Mouse (Mus musculus): ENCODE results near the gene Srr. TPM values are rescaled to one million over a fixed set of nuclear protein-coding genes. Genes with fewer than 3 reads are reported as not detected.
A peak's percentile ranks its signal among the peaks of the same experiment; 100 is the strongest.

The Srr gene
- total RNA-seq (2014; rRNA removed) (31.0 and 41.8 TPM in 2 replicates), polyA plus RNA-seq (2015; fragmentation: Nextera tagmentation; extraction: Ambion mirVana) (32.9 and 36.4 TPM in 2 replicates)

- Histone ChIP-seq H3K27me3 (ENCODE audit: insufficient read depth, low read length) (no peaks in the 10 kb centered on the region), H3K4me2 (ENCODE audit: low read depth, low read length) (peak within 1 kb of the TSS; percentile 77), H3K9me3 (ENCODE audit: low read length) (no peaks in the 10 kb centered on the region), H3K4me3 (ENCODE audit: low read length) (peak within 1 kb of the TSS; percentile 96), H3K4me1 (ENCODE audit: insufficient read depth, low read length) (peaks cover 11% of the 10 kb centered on the region), H3K9ac (replicated peaks; ENCODE audit: low read length) (peak within 1 kb of the TSS; percentile 93), H3K36me3 (ENCODE audit: insufficient read depth, low read length) (no peaks in the 10 kb centered on the region), H3K27ac (peak within 1 kb of the TSS; percentile 96)
- no peak for TF ChIP-seq CTCF (IDR thresholded peaks at IDR 0.05; ENCODE audit: low read depth)
- ATAC-seq = peak; percentile 96
- under 1% methylated on average over 62 of the region's 88 CpGs for WGBS
- DNase-seq (ENCODE audit: low spot score) = peak; percentile 98
These were observed at the start of gene Srr, which contains the start of gene Smg6 for GRCm38 (mm10) chr11:74925577-74926387. TSS of gene Srr (minus strand) at chr11:74925948. TSS of gene Smg6 (plus strand) at chr11:74925823.

- H3K36me3 ChIP-seq (ENCODE audit: insufficient read depth, low read length) = no peaks in the 10 kb centered on the region
- H3K27ac ChIP-seq = no peak overlapping the region
- H3K9me3 ChIP-seq (ENCODE audit: low read length) = no peaks in the 10 kb centered on the region
- DNase-seq (ENCODE audit: low spot score) = no peak
- no peak for TF ChIP-seq CTCF (IDR thresholded peaks at IDR 0.05; ENCODE audit: low read depth)
- no peaks in the 10 kb centered on the region for H3K4me1 ChIP-seq (ENCODE audit: insufficient read depth, low read length)
- no peaks in the 10 kb centered on the region for H3K27me3 ChIP-seq (ENCODE audit: insufficient read depth, low read length)
- no peak for ATAC-seq
- H3K4me3 ChIP-seq (ENCODE audit: low read length) = no peak overlapping the region
- H3K9ac ChIP-seq (replicated peaks; ENCODE audit: low read length) = no peak overlapping the region
- H3K4me2 ChIP-seq (ENCODE audit: low read depth, low read length) = no peak overlapping the region
These were observed 48.9 kb upstream of the Srr start for GRCm38 (mm10) chr11:74974615-74975014.

- H3K27me3 ChIP-seq (ENCODE audit: insufficient read depth, low read length) = no peaks in the 10 kb centered on the region
- H3K36me3 ChIP-seq (ENCODE audit: insufficient read depth, low read length) = no peaks in the 10 kb centered on the region
- no peak overlapping the region for H3K4me3 ChIP-seq (ENCODE audit: low read length)
- TF ChIP-seq CTCF (IDR thresholded peaks at IDR 0.05; ENCODE audit: low read depth) = no peak
- DNase-seq (ENCODE audit: low spot score) (no peak), ATAC-seq (no peak)
- 74% methylated on average over 7 of the region's 7 CpGs for WGBS
- no peaks in the 10 kb centered on the region for H3K4me1 ChIP-seq (ENCODE audit: insufficient read depth, low read length)
- no peaks in the 10 kb centered on the region for H3K9me3 ChIP-seq (ENCODE audit: low read length)
- H3K27ac ChIP-seq = no peak overlapping the region
- H3K9ac ChIP-seq (replicated peaks; ENCODE audit: low read length) = no peak overlapping the region
- H3K4me2 ChIP-seq (ENCODE audit: low read depth, low read length) = no peak overlapping the region
These were observed 47.8 kb upstream of the Srr start for GRCm38 (mm10) chr11:74973290-74974157.

DNA sequence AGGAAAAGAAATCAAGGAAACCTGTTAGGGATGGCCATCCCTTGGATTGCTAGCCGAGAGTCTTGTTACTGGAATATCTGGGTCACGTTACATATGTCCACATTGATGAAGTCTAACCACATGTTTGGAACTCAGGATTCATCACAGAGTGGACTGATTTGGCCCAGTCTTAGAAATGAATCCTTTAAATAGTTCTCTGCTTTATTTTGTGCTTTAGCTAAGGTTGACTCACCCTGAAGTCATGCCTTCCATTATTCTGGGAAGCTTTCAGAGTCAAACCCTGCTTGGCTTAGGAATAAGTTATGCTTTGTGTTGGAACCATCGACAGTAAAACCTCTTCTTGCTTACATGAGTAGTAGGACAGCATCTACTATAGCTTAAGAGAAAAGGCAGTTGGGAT lies 39.8 kb upstream of the Srr start:
- no peak for TF ChIP-seq CTCF (IDR thresholded peaks at IDR 0.05; ENCODE audit: low read depth)
- 93% methylated on average over 3 of the region's 3 CpGs for WGBS
- no peak overlapping the region for H3K27ac ChIP-seq

GRCm38 (mm10) chr11:74962846-74963407 lies 37.2 kb upstream of the Srr start:
- WGBS = 55% methylated on average over 2 of the region's 2 CpGs
- no peak overlapping the region for H3K9ac ChIP-seq (replicated peaks; ENCODE audit: low read length)
- no peak for ATAC-seq
- H3K4me1 ChIP-seq (ENCODE audit: insufficient read depth, low read length) = no peaks in the 10 kb centered on the region; the same call in 1 of the 2 replicates
- no peak overlapping the region for H3K4me2 ChIP-seq (ENCODE audit: low read depth, low read length)
- H3K27me3 ChIP-seq (ENCODE audit: insufficient read depth, low read length) = no peaks in the 10 kb centered on the region
- H3K36me3 ChIP-seq (ENCODE audit: insufficient read depth, low read length) = no peaks in the 10 kb centered on the region; the same call in 1 of the 2 replicates
- no peak overlapping the region for H3K4me3 ChIP-seq (ENCODE audit: low read length)
- H3K9me3 ChIP-seq (ENCODE audit: low read length) = no peaks in the 10 kb centered on the region
- DNase-seq (ENCODE audit: low spot score) = peak; percentile 9
- no peak overlapping the region for H3K27ac ChIP-seq
- TF ChIP-seq CTCF (IDR thresholded peaks at IDR 0.05; ENCODE audit: low read depth) = no peak

More for the DNA sequence above, 39.8 kb upstream of the Srr start:
- Histone ChIP-seq H3K27me3 (ENCODE audit: insufficient read depth, low read length) (no peaks in the 10 kb centered on the region), H3K4me1 (ENCODE audit: insufficient read depth, low read length) (no peaks in the 10 kb centered on the region; the same call in 1 of the 2 replicates), H3K4me3 (ENCODE audit: low read length) (no peak overlapping the region), H3K4me2 (ENCODE audit: low read depth, low read length) (no peak overlapping the region), H3K9ac (replicated peaks; ENCODE audit: low read length) (no peak overlapping the region), H3K36me3 (ENCODE audit: insufficient read depth, low read length) (no peaks in the 10 kb centered on the region), H3K9me3 (ENCODE audit: low read length) (no peaks in the 10 kb centered on the region)
- ATAC-seq (no peak), DNase-seq (ENCODE audit: low spot score) (no peak)

GRCm38 (mm10) chr11:74961953-74962352 lies 36.2 kb upstream of the Srr start:
- H3K9ac ChIP-seq (replicated peaks; ENCODE audit: low read length) = no peak overlapping the region
- no peak for ATAC-seq
- H3K4me3 ChIP-seq (ENCODE audit: low read length) = no peak overlapping the region
- no peaks in the 10 kb centered on the region; the same call in 1 of the 2 replicates for H3K4me1 ChIP-seq (ENCODE audit: insufficient read depth, low read length)
- DNase-seq (ENCODE audit: low spot score) = no peak
- no peaks in the 10 kb centered on the region; the same call in 1 of the 2 replicates for H3K36me3 ChIP-seq (ENCODE audit: insufficient read depth, low read length)
- no peak overlapping the region for H3K27ac ChIP-seq
- H3K4me2 ChIP-seq (ENCODE audit: low read depth, low read length) = no peak overlapping the region
- H3K9me3 ChIP-seq (ENCODE audit: low read length) = no peaks in the 10 kb centered on the region
- TF ChIP-seq CTCF (IDR thresholded peaks at IDR 0.05; ENCODE audit: low read depth) = no peak
- no peaks in the 10 kb centered on the region for H3K27me3 ChIP-seq (ENCODE audit: insufficient read depth, low read length)
